Mouse (Mus musculus) thymus, adult 2 months (tissue): Measurements from ENCODE around the gene Rpl27. TPM values are rescaled to one million over a fixed set of nuclear protein-coding genes. Genes with fewer than 3 reads are reported as not detected.
"Not testable (repeated sequence)": the region's sequence is repeated elsewhere in the genome, so short reads cannot be mapped to it uniquely, and the experiment has no call there.

ENCODE experiments used
- DNase-seq: peaks from one replicate; pipeline ENCODE4 v3.0.0; 2021
- H3K27ac ChIP-seq: fragments of 200-500 bp; 2 replicates; pipeline ENCODE4 v1.5.1; 2012; ENCODE audit warnings: low read length, control low read depth; ENCODE audit not compliant: control insufficient read depth, insufficient read depth
- H3K27me3 ChIP-seq: fragments of 200-500 bp; 2 replicates; pipeline ENCODE4 v1.6.1; 2012; ENCODE audit warnings: mild to moderate bottlenecking, low read length, moderate library complexity, mixed read lengths; ENCODE audit not compliant: control insufficient read depth, insufficient read depth
- H3K36me3 ChIP-seq: fragments of 200-500 bp; 2 replicates; pipeline ENCODE4 v1.6.1; 2012; ENCODE audit warnings: mild to moderate bottlenecking, low read length, moderate library complexity; ENCODE audit not compliant: control insufficient read depth, insufficient read depth
- H3K4me1 ChIP-seq: fragments of 200-500 bp; replicated peaks from 2 replicates; pipeline ENCODE4 v1.6.1; 2012; ENCODE audit warnings: low read length; ENCODE audit not compliant: control insufficient read depth, insufficient read depth
- H3K4me3 ChIP-seq: fragments of 200-500 bp; 2 replicates; pipeline ENCODE4 v1.5.1; 2012; ENCODE audit warnings: mild to moderate bottlenecking, low read length, control low read depth, moderate library complexity; ENCODE audit not compliant: control insufficient read depth, insufficient read depth
- CTCF ChIP-seq: fragments of 200-500 bp; IDR thresholded peaks from 2 replicates; pipeline ENCODE4 v1.5.1; 2012; ENCODE audit warnings: mild to moderate bottlenecking, control low read depth, low read length, moderate library complexity, borderline replicate concordance; ENCODE audit not compliant: control insufficient read depth, poor library complexity, insufficient read depth; ENCODE audit errors: extremely low read depth
- POLR2A ChIP-seq: fragments of 200-500 bp; IDR thresholded peaks from 2 replicates; pipeline ENCODE4 v1.6.1; 2012; ENCODE audit warnings: mild to moderate bottlenecking, low read length, control low read depth, moderate library complexity; ENCODE audit not compliant: control insufficient read depth, poor library complexity, insufficient read depth; ENCODE audit errors: extremely low read depth
- WGBS: fragments of 180-500 bp; shearing (Covaris S2); methylation state at CpG from one replicate; pipeline ENCODE4 v1.1.7; 2018; 5-methylcytosine and 5-hydroxymethylcytosine counted together
- polyA plus RNA-seq: library from polyadenylated mRNA; depleted of rRNA; stranded (reverse); fragments of >200 nt; gene quantifications from 2 replicates; pipeline ENCODE4 v1.2.3, GENCODE M21; 2012

Rpl27 gene
- polyA plus RNA-seq, 1 experiment, result 730 TPM

DNA sequence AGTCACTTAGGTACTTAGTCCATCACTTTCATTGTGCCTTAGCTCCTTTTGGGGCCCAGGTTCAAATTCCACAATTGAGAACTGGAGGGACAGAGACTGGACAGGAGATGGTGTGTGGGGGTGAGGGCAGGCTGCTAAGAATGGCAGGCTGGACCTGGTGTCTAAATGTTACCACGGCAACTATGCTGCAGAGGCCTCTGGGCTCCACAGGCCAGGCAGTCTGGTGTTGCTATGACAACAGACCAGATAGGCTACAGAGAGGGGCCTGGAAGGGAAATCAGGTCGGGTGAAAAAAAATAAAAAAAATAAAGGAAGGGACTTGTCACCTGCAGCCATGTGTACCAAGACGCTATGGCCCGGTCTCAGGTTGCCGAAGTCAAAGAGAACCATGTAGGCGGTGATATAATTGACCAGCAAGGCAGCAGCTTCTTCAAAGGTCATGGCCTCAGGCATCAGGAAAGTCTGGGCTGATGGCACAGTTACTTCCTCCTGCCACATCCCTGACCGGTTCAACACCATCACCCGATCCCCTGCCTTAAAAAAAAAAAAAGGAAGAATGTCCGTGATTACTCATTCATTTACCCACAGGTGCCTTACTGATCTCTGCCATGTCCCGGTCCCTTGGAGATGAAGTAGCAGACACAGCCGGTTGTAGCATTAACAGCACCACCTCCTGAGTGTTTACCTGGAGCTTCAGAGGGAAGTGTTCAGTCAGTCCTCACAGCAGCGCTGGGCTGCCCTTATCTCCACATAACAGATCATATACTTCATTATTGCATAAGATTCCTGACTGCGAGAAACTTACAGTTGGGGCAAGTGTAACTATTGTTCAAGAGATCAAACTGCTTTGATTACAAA, 20.7 kb downstream of the Rpl27 start:
- no peak for DNase-seq
- WGBS, result 44% methylated on average over 13 of the region's 13 CpGs
- Histone ChIP-seq H3K27me3 (no peaks in the 10 kb centered on the region), H3K4me1 (peaks cover 18% of the 10 kb centered on the region), H3K27ac (no peak overlapping the region), H3K4me3 (no peak overlapping the region), H3K36me3 (peaks cover 16% of the 10 kb centered on the region; the same call in 1 of the 2 replicates)
- no peak for TF ChIP-seq CTCF
- no peak for TF ChIP-seq POLR2A

DNA sequence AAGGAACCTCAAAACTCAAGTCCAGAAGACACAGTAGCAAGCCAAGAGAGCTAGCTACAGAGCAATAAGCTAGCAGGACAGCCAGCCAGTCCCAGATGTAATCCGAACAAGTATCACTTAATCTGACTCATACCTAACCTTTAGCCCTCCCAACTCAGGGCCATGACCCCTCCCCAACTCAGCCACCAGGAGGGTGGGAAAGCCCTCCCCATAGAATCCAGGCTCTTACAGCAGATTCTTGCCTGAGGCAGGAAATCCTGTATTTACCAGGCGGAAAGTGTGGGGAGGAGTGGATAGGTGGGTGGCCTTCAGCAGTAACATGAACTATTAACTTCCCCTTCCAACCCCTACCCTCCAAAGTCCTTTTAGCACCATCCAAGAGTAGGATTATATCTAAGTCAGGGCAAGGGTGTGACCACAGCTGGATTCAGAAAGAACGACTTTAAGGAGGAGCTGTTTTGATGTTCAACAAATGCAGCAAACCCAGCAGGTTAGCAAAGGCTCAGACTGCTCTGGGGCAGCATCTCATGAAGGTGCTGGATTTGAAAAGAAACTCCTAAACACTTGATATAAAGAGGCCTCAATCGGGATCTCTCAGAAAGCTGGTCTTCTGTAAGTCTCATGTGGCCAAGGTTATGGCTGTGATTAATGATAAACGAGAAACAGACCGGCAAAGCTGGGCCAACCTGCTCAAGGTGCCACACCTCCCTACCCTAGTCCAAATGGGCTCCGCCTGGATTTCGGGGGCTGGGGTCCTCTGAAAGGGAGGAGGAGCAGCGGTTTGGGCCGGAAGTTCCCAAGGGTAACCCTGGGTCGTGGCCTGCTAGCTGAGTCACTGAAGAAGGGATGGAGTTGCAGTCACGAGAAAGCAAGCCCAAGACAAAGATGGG, 22.4 kb downstream of the Rpl27 start, which contains the start of gene Rnd2:
Rnd2 (plus strand) TSS at position 789 of the 890 bp plus-strand sequence.
- 11% methylated on average over 12 of the region's 12 CpGs for WGBS
- Histone ChIP-seq H3K27me3 (no peaks in the 10 kb centered on the region), H3K4me3 (peak within 1 kb of the TSS; percentile 92), H3K27ac (no peak within 1 kb of the TSS), H3K4me1 (peaks cover 24% of the 10 kb centered on the region), H3K36me3 (peaks cover 3% of the 10 kb centered on the region; the same call in 1 of the 2 replicates)
- DNase-seq, result no peak
- TF ChIP-seq POLR2A, result no peak
- no peak for TF ChIP-seq CTCF

DNA sequence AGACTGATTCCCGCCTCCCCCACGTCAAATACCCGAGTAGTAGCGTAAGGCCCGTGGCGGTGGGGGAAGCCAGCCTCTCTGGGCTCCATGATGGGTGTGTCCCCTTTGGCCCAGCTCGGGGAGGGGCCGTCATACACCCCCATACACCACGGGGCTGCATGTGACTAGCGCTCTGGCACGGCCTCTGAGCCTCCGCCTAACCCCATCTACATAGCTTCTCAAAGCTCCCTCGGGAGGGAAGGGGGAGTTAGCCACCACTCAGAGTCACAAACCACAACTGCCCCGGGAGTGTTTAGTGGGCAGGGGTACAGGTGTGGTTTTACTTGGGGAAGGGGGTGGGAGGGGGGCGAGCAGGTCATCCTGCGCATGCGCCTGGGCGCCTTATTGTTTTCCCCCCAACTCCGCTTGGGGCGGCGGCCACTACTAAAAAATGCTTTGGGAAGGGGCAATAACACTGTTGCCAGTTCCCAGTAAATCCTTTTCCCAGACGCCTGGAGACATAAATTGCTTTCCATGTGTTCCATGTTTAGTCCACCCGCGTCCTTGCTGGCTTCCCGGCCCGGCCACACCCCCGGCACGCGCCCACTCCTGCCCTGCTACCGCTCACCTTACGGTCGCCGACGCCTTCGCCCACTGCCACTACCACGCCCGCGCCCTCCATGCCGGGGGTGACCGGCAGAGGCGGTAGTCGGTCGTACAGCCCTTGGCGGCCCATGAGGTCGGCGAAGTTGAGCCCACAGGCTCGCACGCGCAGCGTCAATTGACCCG, 23.2 kb downstream of the Rpl27 start:
- Histone ChIP-seq H3K4me1 (peaks cover 24% of the 10 kb centered on the region), H3K36me3 (peaks cover under 1% of the 10 kb centered on the region; the same call in 1 of the 2 replicates), H3K27me3 (no peaks in the 10 kb centered on the region), H3K27ac (no peak overlapping the region), H3K4me3 (peak overlapping the region; percentile 92)
- under 1% methylated on average over 51 of the region's 51 CpGs for WGBS
- TF ChIP-seq CTCF (no peak), POLR2A (no peak)
- peak; percentile 31 for DNase-seq

DNA sequence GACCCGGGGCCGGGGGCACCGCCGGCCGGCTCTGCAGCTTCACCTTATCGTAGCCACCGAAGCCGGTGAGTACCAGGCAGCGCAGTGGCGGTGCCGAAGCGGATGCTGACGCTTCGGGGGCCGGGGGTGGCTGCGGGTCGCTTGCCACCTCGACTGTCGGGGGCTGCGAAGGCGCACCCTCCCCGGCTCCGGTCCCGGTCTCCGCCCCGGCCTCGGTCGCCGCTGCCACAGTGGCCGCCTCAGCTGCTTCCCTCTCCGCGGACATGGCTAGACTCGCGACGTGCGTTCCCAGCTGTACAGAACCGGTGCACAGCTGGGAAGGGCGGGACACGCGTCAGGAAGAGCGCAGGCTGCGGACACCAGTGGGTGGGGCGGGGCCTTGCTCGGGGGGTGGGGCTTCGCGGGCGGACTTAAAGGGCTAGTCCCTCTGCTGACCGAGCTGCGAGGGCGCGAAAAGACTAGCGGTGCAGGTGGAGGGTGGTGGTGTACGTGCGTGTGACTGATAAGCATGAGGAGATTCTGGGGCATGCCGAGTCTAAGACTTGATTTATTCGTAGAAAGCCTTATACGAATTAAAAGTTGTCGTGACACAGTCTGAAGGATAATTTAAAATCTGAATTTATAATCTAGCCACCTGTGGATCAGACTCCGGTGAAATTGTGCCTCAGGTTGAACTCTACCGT, 23.9 kb downstream of the Rpl27 start, which contains the start of gene Vat1:
Vat1 (minus strand) TSS at position 362 of the 683 bp plus-strand sequence.
- no peaks in the 10 kb centered on the region for H3K27me3 ChIP-seq
- H3K27ac ChIP-seq, result no peak within 1 kb of the TSS
- H3K4me1 ChIP-seq, result peaks cover 24% of the 10 kb centered on the region
- TF ChIP-seq POLR2A (no peak), CTCF (no peak)
- peak within 1 kb of the TSS; percentile 92 for H3K4me3 ChIP-seq
- H3K36me3 ChIP-seq, result no peaks in the 10 kb centered on the region
- DNase-seq, result peak; percentile 60
- under 1% methylated on average over 60 of the region's 60 CpGs for WGBS

DNA sequence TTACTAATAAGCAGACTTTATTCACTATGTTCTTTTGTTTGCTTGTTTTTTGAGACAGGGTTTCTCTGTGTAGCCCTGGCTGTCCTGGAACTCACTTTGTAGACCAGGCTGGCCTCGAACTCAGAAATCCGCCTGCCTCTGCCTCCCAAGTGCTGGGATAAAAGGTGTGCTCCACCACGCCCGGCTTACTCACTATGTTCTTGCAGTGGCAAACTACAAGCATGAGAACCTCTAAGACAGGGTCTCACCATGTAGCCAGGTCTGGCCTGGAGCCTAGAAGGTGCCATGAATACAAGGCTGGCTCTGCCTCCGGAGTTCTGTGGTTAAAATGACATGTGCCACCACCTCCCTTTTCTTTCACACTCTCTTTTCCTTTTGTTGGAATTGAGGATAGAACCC, 24.5 kb downstream of the Rpl27 start:
- H3K4me3 ChIP-seq, H3K27me3 ChIP-seq: not testable (repeated sequence)

More for the DNA sequence above, 24.5 kb downstream of the Rpl27 start:
- not testable (repeated sequence) for DNase-seq, H3K27ac ChIP-seq, H3K36me3 ChIP-seq
- peaks cover 24% of the 10 kb centered on the region for H3K4me1 ChIP-seq
- WGBS, result 65% methylated on average over 5 of the region's 5 CpGs
